Mouse (Mus musculus) liver, embryonic 12.5 days (tissue): ENCODE measurements around the gene Ppp2r3a. TPM values are rescaled to one million over a fixed set of nuclear protein-coding genes. Genes with fewer than 3 reads are reported as not detected.
A peak's percentile ranks its signal among the peaks of the same experiment; 100 is the strongest.

Experiments
- ATAC-seq: fragments of 200-750 bp; cut with Nextera tagmentation; 2 replicates; pipeline ENCODE4 v1.8.0; 2017; ENCODE audit warnings: moderate number of reproducible peaks, mild to moderate bottlenecking, moderate library complexity
- H3K27ac ChIP-seq: fragments of 300-500 bp; sonication (generic); 2 replicates; pipeline ENCODE4 v1.5.1; 2016; ENCODE audit warnings: mild to moderate bottlenecking
- H3K27me3 ChIP-seq: fragments of 300-500 bp; sonication (generic); replicated peaks from 2 replicates; pipeline ENCODE4 v1.6.1; 2016; ENCODE audit warnings: mild to moderate bottlenecking, moderate library complexity
- H3K36me3 ChIP-seq: fragments of 300-500 bp; sonication (generic); 2 replicates; pipeline ENCODE4 v1.6.1; 2016; ENCODE audit warnings: mild to moderate bottlenecking, moderate library complexity
- H3K4me1 ChIP-seq: fragments of 300-500 bp; sonication (generic); 2 replicates; pipeline ENCODE4 v1.6.1; 2016
- H3K4me2 ChIP-seq: fragments of 300-500 bp; sonication (generic); 2 replicates; pipeline ENCODE4 v1.6.1; 2016; ENCODE audit warnings: mild to moderate bottlenecking, moderate library complexity
- H3K4me3 ChIP-seq: fragments of 300-500 bp; sonication (generic); 2 replicates; pipeline ENCODE4 v1.5.1; 2016; ENCODE audit warnings: mild to moderate bottlenecking, moderate library complexity
- H3K9ac ChIP-seq: fragments of 300-500 bp; sonication (generic); 2 replicates; pipeline ENCODE4 v1.6.1; 2016; ENCODE audit warnings: mild to moderate bottlenecking, moderate library complexity
- H3K9me3 ChIP-seq: fragments of 300-500 bp; sonication (generic); replicated peaks from 2 replicates; pipeline ENCODE4 v1.6.1; 2016; ENCODE audit warnings: mild to moderate bottlenecking, moderate library complexity
- WGBS: fragments of 180-500 bp; shearing (Covaris S2); methylation state at CpG from one replicate; pipeline ENCODE4 v1.1.7; 2016; ENCODE audit not compliant: insufficient replicate concordance; 5-methylcytosine and 5-hydroxymethylcytosine counted together
- polyA plus RNA-seq: library from polyadenylated mRNA; unstranded; fragments of >200 nt; fragmentation: Nextera tagmentation; extraction: Ambion mirVana; gene quantifications from 2 replicates; pipeline ENCODE4 v1.2.1, GENCODE M21; 2016

Ppp2r3a gene
- 3.6 and 4.0 TPM in 2 replicates for polyA plus RNA-seq

DNA sequence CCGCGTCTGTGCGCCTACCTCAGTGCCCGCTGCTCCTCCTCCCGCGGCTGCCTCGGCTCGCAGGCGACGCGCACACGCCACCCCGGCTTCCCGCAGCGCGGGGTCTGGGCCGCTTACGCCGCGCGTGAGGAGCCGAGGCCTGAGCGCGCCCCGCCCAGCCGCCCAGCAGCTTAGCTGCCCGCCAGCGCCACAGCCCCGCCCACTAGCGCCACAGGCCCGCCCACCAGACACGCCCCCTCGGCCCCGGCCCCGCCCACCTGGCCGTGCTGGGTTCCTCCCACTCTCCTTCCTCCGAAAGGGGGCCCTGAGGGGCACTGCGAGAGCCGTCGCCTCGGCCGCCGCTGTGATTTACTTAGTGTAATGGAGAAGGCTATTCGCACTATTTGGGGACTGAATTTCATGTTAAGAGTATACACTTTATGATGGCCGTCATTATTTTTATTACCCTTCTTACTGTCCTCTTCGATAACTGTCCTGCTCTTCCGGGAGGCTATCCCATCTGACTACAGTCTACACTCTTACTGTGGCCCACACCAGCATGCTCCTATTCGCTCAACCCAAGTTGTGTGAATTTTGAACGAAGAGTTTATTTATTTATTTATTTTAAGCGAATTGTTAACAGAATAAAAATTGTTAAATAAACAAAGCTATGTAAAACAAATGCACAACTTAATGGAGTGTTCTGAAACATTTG, at the start of gene Ppp2r3a:
TSS of gene Ppp2r3a (minus strand) at position 152 of the 694 bp plus-strand sequence.
- 2% methylated on average over 49 of the region's 50 CpGs for WGBS
- Histone ChIP-seq H3K9ac (peak within 1 kb of the TSS; percentile 75), H3K36me3 (no peaks in the 10 kb centered on the region), H3K4me3 (peak within 1 kb of the TSS; percentile 73), H3K9me3 (no peaks in the 10 kb centered on the region), H3K4me2 (peak within 1 kb of the TSS; percentile 90), H3K27ac (peak within 1 kb of the TSS; percentile 82), H3K4me1 (peaks cover 34% of the 10 kb centered on the region), H3K27me3 (0 out of 2 replicates have a peak, but pooled peaks cover 4% of the 10 kb centered on the region)
- ATAC-seq: peak; percentile 95

DNA sequence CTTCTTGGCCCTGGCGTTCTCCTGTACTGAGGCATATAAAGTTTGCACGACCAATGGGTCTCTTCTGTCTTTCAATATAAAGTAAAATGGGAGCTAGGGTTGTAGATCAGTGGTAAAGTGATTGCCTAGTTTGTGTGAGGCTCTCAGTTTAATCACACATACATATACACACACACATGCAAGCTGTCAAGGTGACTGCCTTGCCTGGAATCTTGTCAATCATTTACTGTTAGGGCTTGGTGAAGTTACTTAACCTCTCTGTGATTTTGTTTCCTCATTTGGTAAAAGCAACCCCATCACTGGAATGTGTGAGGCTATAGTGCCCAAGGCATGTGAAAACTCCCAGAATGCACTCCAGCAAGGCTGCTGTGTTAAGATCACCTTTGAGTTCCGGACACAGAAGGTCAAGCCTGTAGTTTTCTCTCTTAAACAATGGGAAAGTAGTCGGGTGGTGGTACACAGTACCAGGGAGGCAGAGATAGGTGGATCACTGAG, 48.9 kb upstream of the Ppp2r3a start:
- H3K9me3 ChIP-seq: no peaks in the 10 kb centered on the region
- H3K36me3 ChIP-seq: no peaks in the 10 kb centered on the region
- H3K27ac ChIP-seq: no peak overlapping the region
- H3K27me3 ChIP-seq: no peaks in the 10 kb centered on the region
- no peaks in the 10 kb centered on the region for H3K4me1 ChIP-seq
- H3K4me2 ChIP-seq: no peak overlapping the region
- ATAC-seq: no peak
- no peak overlapping the region for H3K4me3 ChIP-seq
- H3K9ac ChIP-seq: no peak overlapping the region
- 70% methylated on average over 4 of the region's 4 CpGs for WGBS

DNA sequence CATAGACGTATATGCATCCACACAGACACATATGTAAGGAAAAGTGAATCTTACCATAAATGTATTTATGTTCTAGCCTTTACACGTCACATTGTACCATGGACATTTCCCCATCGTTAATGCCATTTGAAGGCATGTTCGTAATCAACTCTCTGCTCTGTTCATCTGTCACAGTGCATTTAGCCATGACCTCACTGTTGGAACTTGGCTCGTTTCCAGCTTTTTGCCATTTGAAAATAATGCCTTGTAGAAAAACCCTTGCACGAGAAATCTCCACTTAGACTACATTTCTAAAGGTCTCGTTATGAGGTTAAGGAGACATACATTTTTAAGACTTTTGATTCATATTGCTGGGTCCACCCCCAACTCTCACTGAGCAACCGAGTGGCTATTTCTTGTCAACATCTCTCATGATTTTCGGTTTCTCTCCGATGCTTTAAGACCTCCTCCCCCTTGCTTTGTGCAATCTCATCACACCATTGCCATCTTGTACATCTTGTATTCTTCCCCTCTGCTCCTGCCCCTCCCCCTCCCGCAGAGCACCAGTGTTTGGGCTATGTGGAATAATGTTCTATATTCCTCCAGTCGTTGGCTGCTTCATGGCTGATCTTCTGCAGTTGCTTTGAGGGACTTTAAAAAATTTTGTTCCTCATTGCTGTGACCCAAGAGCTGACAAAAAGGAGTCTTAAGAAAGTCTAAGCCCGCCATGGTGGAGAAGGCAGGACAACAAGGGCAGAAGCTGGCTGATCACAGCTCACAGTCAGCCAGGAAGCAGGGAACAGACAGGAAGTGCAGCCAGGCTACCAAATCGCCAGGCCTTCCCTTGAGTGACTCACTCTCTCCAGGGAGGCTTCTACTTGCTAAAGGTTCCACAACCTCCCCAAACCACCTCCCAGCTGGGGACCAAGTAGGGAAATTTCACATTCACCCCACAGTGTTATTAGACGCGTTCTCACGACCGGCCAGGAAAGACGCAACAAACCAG, 40.4 kb upstream of the Ppp2r3a start:
- Histone ChIP-seq H3K36me3 (no peaks in the 10 kb centered on the region), H3K27ac (no peak overlapping the region), H3K4me1 (no peaks in the 10 kb centered on the region), H3K27me3 (no peaks in the 10 kb centered on the region), H3K4me3 (no peak overlapping the region), H3K9me3 (no peaks in the 10 kb centered on the region), H3K9ac (no peak overlapping the region), H3K4me2 (no peak overlapping the region)
- no peak for ATAC-seq
- 75% methylated on average over 19 of the region's 19 CpGs for WGBS

DNA sequence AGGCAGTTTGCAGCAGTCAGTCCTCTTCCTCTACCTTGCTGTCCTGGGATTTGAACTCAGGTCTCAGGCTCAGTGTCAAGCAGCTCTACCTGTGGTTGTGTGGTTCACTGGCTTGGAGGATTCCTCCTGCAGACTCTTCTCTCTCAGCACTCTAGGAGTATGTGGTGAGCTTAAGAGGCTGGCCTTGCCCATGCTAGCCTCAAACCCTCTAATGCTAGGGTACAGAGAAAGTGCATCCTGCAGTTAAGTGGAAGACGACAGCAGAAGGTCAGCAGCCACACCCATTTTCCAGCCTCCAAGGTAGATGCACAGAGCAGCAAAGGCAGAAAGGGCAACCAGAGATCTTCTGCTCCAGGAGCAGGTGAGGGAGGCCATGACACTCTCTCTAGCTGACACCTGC, 39.3 kb upstream of the Ppp2r3a start:
- no peaks in the 10 kb centered on the region for H3K36me3 ChIP-seq
- H3K4me3 ChIP-seq: no peak overlapping the region
- H3K9ac ChIP-seq: no peak overlapping the region
- no peak for ATAC-seq
- H3K27me3 ChIP-seq: no peaks in the 10 kb centered on the region
- 71% methylated on average over 1 of the region's 1 CpGs for WGBS
- no peak overlapping the region for H3K4me2 ChIP-seq
- H3K9me3 ChIP-seq: no peaks in the 10 kb centered on the region
- no peaks in the 10 kb centered on the region for H3K4me1 ChIP-seq
- H3K27ac ChIP-seq: no peak overlapping the region

DNA sequence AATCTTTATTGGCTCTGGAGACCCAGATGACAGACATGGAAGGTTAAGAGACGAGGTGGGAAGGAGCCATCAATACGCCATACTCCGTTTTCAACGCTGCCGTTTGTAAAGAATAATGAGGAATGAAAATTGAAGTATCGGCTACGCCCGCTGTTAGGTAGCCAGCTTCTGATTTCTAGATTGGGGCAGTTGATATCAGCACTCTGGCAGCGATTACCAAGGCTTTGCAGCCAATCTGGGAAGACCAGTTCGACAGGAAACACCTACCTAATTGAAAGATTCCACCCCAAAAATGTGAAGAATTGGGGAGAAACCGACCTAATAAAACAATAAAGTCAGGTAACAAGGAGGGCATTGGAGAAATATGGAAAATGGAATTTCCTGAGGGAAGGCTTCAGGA, 38.2 kb upstream of the Ppp2r3a start:
- Histone ChIP-seq H3K4me2 (no peak overlapping the region), H3K36me3 (no peaks in the 10 kb centered on the region), H3K27ac (no peak overlapping the region), H3K9ac (no peak overlapping the region), H3K4me1 (no peaks in the 10 kb centered on the region), H3K9me3 (no peaks in the 10 kb centered on the region), H3K27me3 (no peaks in the 10 kb centered on the region), H3K4me3 (no peak overlapping the region)
- whole genome bisulfite sequencing: 67% methylated on average over 11 of the region's 11 CpGs
- no peak for ATAC-seq

DNA sequence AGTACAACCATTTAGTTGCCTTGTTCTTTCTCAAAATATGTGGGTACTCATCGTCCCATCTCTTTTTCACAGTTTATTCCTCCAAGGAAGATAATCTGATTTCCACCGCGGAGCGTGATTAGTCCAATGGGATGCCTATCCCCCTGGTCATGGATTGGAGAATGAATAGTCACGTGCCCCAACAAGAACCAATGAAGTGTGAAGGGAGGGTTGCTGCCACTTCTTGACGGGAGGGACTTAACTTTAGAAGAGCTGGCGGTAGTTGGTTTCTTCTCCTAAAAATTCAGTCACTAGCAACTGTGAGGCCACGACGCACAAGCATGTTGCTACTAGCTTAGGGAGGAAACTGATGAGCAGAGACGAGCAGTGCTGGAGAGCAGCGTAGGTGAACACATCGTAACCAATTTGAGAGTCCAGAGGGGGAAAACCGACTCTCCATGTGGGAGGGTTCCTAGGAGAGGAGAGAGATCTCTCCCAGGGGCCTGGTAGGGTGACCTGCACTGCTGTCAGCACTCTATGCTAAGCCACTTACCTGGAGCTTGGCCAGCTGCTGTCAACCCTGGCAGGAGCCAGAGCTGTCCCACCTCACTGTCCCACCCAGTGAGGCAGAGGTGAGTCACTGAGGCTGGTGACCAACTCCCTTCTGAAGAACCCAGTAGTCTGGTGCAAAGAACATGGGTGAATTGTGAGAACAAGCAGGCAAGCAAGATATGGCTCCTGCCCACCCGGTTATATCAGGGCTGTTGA, 37.5 kb upstream of the Ppp2r3a start:
- WGBS: 79% methylated on average over 14 of the region's 14 CpGs
- no peak overlapping the region for H3K9ac ChIP-seq
- no peak overlapping the region for H3K4me3 ChIP-seq
- no peaks in the 10 kb centered on the region for H3K36me3 ChIP-seq
- ATAC-seq: no peak
- H3K27me3 ChIP-seq: no peaks in the 10 kb centered on the region
- H3K4me2 ChIP-seq: no peak overlapping the region
- no peaks in the 10 kb centered on the region for H3K4me1 ChIP-seq
- no peak overlapping the region for H3K27ac ChIP-seq
- H3K9me3 ChIP-seq: no peaks in the 10 kb centered on the region

GRCm38 (mm10) chr9:101286766-101287165, 35.2 kb upstream of the Ppp2r3a start:
- Histone ChIP-seq H3K36me3 (no peaks in the 10 kb centered on the region), H3K4me2 (no peak overlapping the region), H3K9me3 (no peaks in the 10 kb centered on the region), H3K27ac (no peak overlapping the region), H3K27me3 (no peaks in the 10 kb centered on the region), H3K9ac (no peak overlapping the region), H3K4me1 (no peaks in the 10 kb centered on the region), H3K4me3 (no peak overlapping the region)
- no peak for ATAC-seq
- 75% methylated on average over 4 of the region's 4 CpGs for WGBS

- Histone ChIP-seq H3K9me3 (no peaks in the 10 kb centered on the region), H3K9ac (no peak overlapping the region), H3K4me3 (no peak overlapping the region), H3K4me2 (no peak overlapping the region), H3K27ac (no peak overlapping the region), H3K27me3 (no peaks in the 10 kb centered on the region), H3K36me3 (no peaks in the 10 kb centered on the region), H3K4me1 (no peaks in the 10 kb centered on the region)
- 60% methylated on average over 4 of the region's 4 CpGs for WGBS
- no peak for ATAC-seq
These were observed 32.5 kb upstream of the Ppp2r3a start for GRCm38 (mm10) chr9:101284049-101284448.

- Histone ChIP-seq H3K27me3 (no peaks in the 10 kb centered on the region), H3K36me3 (no peaks in the 10 kb centered on the region), H3K9ac (no peak overlapping the region), H3K4me3 (no peak overlapping the region), H3K4me1 (no peaks in the 10 kb centered on the region), H3K4me2 (no peak overlapping the region), H3K9me3 (no peaks in the 10 kb centered on the region), H3K27ac (no peak overlapping the region)
- 70% methylated on average over 6 of the region's 6 CpGs for WGBS
- ATAC-seq: no peak
These were observed 31.1 kb upstream of the Ppp2r3a start for GRCm38 (mm10) chr9:101282651-101283050.

DNA sequence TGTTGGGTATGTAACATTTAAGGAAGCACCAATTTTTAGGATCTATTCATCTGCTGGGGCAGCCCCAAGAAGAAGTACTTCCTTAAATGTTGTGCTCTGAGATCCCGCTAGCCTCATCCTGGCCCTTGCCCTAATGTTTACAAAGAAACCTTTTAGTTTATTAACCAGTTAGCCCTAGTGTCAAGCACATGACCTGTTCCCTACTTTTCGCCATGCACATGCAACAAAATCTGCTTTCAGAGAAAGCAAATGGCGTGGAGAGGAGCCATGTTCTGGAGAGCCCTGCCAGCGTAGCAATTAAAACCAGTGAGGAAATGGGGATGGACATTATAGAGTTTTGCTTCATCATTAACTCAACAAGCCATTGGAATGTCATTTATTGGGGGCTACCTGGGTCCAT, 30.3 kb upstream of the Ppp2r3a start:
- Histone ChIP-seq H3K9ac (no peak overlapping the region), H3K27me3 (no peaks in the 10 kb centered on the region), H3K9me3 (no peaks in the 10 kb centered on the region), H3K4me1 (no peaks in the 10 kb centered on the region), H3K36me3 (no peaks in the 10 kb centered on the region), H3K4me3 (no peak overlapping the region), H3K4me2 (no peak overlapping the region), H3K27ac (no peak overlapping the region)
- WGBS: 73% methylated on average over 4 of the region's 4 CpGs
- ATAC-seq: no peak

- ATAC-seq: no peak
- no peak overlapping the region for H3K27ac ChIP-seq
These were observed 29.7 kb upstream of the Ppp2r3a start for GRCm38 (mm10) chr9:101281326-101281725.

More at GRCm38 (mm10) chr9:101281326-101281725, 29.7 kb upstream of the Ppp2r3a start:
- H3K9ac ChIP-seq: no peak overlapping the region
- WGBS: 78% methylated on average over 11 of the region's 11 CpGs
- H3K27me3 ChIP-seq: no peaks in the 10 kb centered on the region
- no peaks in the 10 kb centered on the region for H3K9me3 ChIP-seq
- H3K4me1 ChIP-seq: no peaks in the 10 kb centered on the region
- H3K4me2 ChIP-seq: no peak overlapping the region
- H3K36me3 ChIP-seq: no peaks in the 10 kb centered on the region
- H3K4me3 ChIP-seq: no peak overlapping the region
